Mouse (Mus musculus): ENCODE results near the gene Hivep2.

DNA sequence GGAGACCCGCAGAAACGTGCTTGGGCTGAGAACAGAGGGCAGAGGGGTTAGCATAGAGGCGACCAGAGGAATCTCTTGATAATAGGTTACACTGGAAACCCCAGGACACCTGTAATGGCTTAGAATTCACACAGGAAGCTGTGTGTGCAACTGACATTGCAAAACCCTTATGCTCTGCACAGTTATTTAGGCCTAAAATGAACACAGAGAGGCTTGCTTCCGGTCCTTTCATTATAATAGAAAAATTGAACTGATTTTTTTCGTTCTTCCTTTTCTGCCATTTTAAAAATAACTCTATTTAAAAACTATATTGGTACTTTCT, 2.3 kb downstream of the Hivep2 start:
- no peak for TF ChIP-seq CHD2 (IDR thresholded peaks at IDR 0.05; ENCODE audit: low read depth, low read length)
- no peak for TF ChIP-seq HCFC1 (IDR thresholded peaks at IDR 0.05; ENCODE audit: borderline replicate concordance, insufficient read depth, low read length)
- no peak for TF ChIP-seq MAFK (IDR thresholded peaks at IDR 0.05; ENCODE audit: insufficient read depth, low read depth, low read length)
- no peak for TF ChIP-seq ZC3H11A (IDR thresholded peaks at IDR 0.05; ENCODE audit: borderline replicate concordance, low read depth, low read length)
- no peak for TF ChIP-seq ZNF384 (IDR thresholded peaks at IDR 0.05; ENCODE audit: low read depth, low read length)

Data from ES-E14 (cell line).